Comparison of ENCODE assay signal across 22 mouse cellular contexts in genomic region chr2:11231118-11231517, GRCm38 (mm10).
"Had no signal": no experiment of that assay in that cellular context is flagged by ENCODE, and none has a peak within 500 bp of the region (broad histone marks: within the 10 kb centered on the region; RNA-seq: fewer than 3 reads in every experiment).

No protein-coding gene starts in this region.

- ATAC-seq: liver, postnatal 0 days; lung, postnatal 0 days had no signal

- DNase-seq: kidney, adult 18-20 months; kidney, adult 9 months; kidney, postnatal 14 days; kidney, postnatal 4 days; liver, postnatal 0 days; lung, embryonic 14.5 days; lung, postnatal 36 days; midbrain, embryonic 14.5 days; right cerebral cortex, adult 18-20 months; right cerebral cortex, postnatal 14 days; right cerebral cortex, postnatal 4 days; thymus, adult 2 months; thymus, postnatal 14 days; thymus, postnatal 4 days had no signal

- H3K9me3 ChIP-seq: limb, embryonic 10.5 days; limb, embryonic 13.5 days; neural tube, embryonic 12.5 days; neural tube, embryonic 15.5 days had no signal

- H3K9ac ChIP-seq: limb, embryonic 13.5 days; liver, embryonic 14.5 days; liver, postnatal 0 days; lung, embryonic 14.5 days; neural tube, embryonic 12.5 days; neural tube, embryonic 15.5 days had no signal

- H3K27ac ChIP-seq: limb, embryonic 10.5 days; limb, embryonic 13.5 days; liver, embryonic 14.5 days; neural tube, embryonic 12.5 days; neural tube, embryonic 15.5 days; stomach, postnatal 0 days had no signal

- H3K4me2 ChIP-seq: limb, embryonic 13.5 days; lung, embryonic 14.5 days; midbrain, embryonic 11.5 days; neural tube, embryonic 12.5 days; neural tube, embryonic 15.5 days had no signal

- H3K27me3 ChIP-seq: limb, embryonic 13.5 days; neural tube, embryonic 12.5 days; neural tube, embryonic 15.5 days had no signal

- H3K36me3 ChIP-seq: limb, embryonic 10.5 days; limb, embryonic 13.5 days; neural tube, embryonic 12.5 days; neural tube, embryonic 15.5 days had no signal

- H3K4me3 ChIP-seq: limb, embryonic 10.5 days; limb, embryonic 13.5 days; neural tube, embryonic 12.5 days; neural tube, embryonic 15.5 days had no signal

- H3K4me1 ChIP-seq: limb, embryonic 10.5 days; limb, embryonic 13.5 days; neural tube, embryonic 12.5 days; neural tube, embryonic 15.5 days had no signal
